Mouse (Mus musculus) ES-E14 (cell line): ENCODE measurements around the gene Psmd12. TPM values are rescaled to one million over a fixed set of nuclear protein-coding genes. Genes with fewer than 3 reads are reported as not detected.

Experiments used
- DNase-seq: peaks from one replicate; pipeline ENCODE4 v3.0.0-alpha.2; 2013; ENCODE audit warnings: low read depth, low spot score
- H3K27ac ChIP-seq: 2 replicates; pipeline ENCODE4 v1.5.1; 2012; ENCODE audit warnings: low read depth, mild to moderate bottlenecking, low read length, moderate library complexity, mixed read lengths; ENCODE audit not compliant: poor library complexity, insufficient read depth, severe bottlenecking
- H3K36me3 ChIP-seq: 2 replicates; pipeline ENCODE4 v1.6.1; 2012; ENCODE audit warnings: mild to moderate bottlenecking, low read length, moderate library complexity, mixed read lengths; ENCODE audit not compliant: control insufficient read depth, poor library complexity, insufficient read depth, severe bottlenecking
- H3K4me1 ChIP-seq, 2 experiments: fragments of 150-350 bp in 1 of 2; sonication (generic) in 1 of 2; 2 replicates each; pipeline ENCODE4 v1.6.1; 2012; ENCODE audit warnings: low read length in 2 of 2, mild to moderate bottlenecking in 1 of 2, mixed read lengths in 1 of 2; ENCODE audit not compliant: control insufficient read depth in 2 of 2, insufficient read depth in 2 of 2, poor library complexity in 1 of 2
- H3K4me3 ChIP-seq, 2 experiments: fragments of 150-350 bp in 1 of 2; sonication (generic) in 1 of 2; 2 replicates each; pipeline ENCODE4 v1.5.1; 2012; ENCODE audit warnings: low read length in 2 of 2, low read depth in 1 of 2, mild to moderate bottlenecking in 1 of 2, mixed read lengths in 1 of 2; ENCODE audit not compliant: insufficient read depth in 1 of 2, poor library complexity in 1 of 2, severe bottlenecking in 1 of 2
- H3K9ac ChIP-seq: 2 replicates; pipeline ENCODE4 v1.6.1; 2012; ENCODE audit warnings: low read depth, mild to moderate bottlenecking, low read length, mixed read lengths; ENCODE audit not compliant: poor library complexity, insufficient read depth, severe bottlenecking
- H3K9me3 ChIP-seq: fragments of 150-350 bp; sonication (generic); 2 replicates; pipeline ENCODE4 v1.6.1; 2012; ENCODE audit warnings: low read depth, mild to moderate bottlenecking, low read length; ENCODE audit not compliant: control insufficient read depth, insufficient read depth
- CHD2 ChIP-seq: IDR thresholded peaks from 2 replicates; pipeline ENCODE4 v1.6.1; 2014; ENCODE audit warnings: mild to moderate bottlenecking, low read depth, low read length, inconsistent platforms
- HCFC1 ChIP-seq: IDR thresholded peaks from 2 replicates; pipeline ENCODE4 v1.6.1; 2012; ENCODE audit warnings: low read length, inconsistent platforms, borderline replicate concordance; ENCODE audit not compliant: insufficient read depth
- MAFK ChIP-seq: IDR thresholded peaks from 2 replicates; pipeline ENCODE4 v1.6.1; 2014; ENCODE audit warnings: mild to moderate bottlenecking, low read depth, low read length, inconsistent platforms; ENCODE audit not compliant: insufficient read depth
- ZC3H11A ChIP-seq: IDR thresholded peaks from 2 replicates; pipeline ENCODE4 v1.6.1; 2012; ENCODE audit warnings: low read depth, mild to moderate bottlenecking, inconsistent platforms, low read length, borderline replicate concordance
- ZNF384 ChIP-seq: IDR thresholded peaks from 2 replicates; pipeline ENCODE4 v1.6.1; 2012; ENCODE audit warnings: low read depth, low read length, inconsistent platforms
- in situ Hi-C, 2 experiments: fragments of 600-800 bp; cut with MboI; formaldehyde crosslinking; loops; one replicate each; pipeline ENCODE4 v1.15.1; 2025; ENCODE audit warnings: low sequenced_read_pairs in 2 of 2, inconsistent platforms in 1 of 2; ENCODE audit not compliant: unreplicated experiment in 2 of 2
- total RNA-seq: library from RNA; depleted of rRNA; stranded (reverse); fragments of 300-350 nt; gene quantifications from 2 replicates; pipeline ENCODE4 v1.2.3, GENCODE M21; 2012

Psmd12 gene
- total RNA-seq, 1 experiment: 140 TPM

GRCm38 (mm10) chr11:107446650-107447049 is 32.6 kb upstream of the Psmd12 start:
- in situ Hi-C loops: no loop called here
- Histone ChIP-seq H3K4me1 (peaks cover 24 to 37% of the 10 kb centered on the region in 2 experiments), H3K9ac (no peak overlapping the region), H3K4me3 (no peak overlapping the region), H3K36me3 (no peaks in the 10 kb centered on the region), H3K9me3 (no peaks in the 10 kb centered on the region), H3K27ac (peak overlapping the region; percentile 77)
- TF ChIP-seq MAFK: no peak
- no peak for DNase-seq

- H3K27ac ChIP-seq: peak overlapping the region; percentile 77; the same call in 1 of the 2 replicates
- no peak overlapping the region for H3K9ac ChIP-seq
- H3K4me3 ChIP-seq: peak overlapping the region; percentile 34; a peak in 3 of 4 replicates
- no peak for DNase-seq
- TF ChIP-seq ZNF384: no peak
- in situ Hi-C loops: no loop called here
- peaks cover 22 to 35% of the 10 kb centered on the region in 2 experiments for H3K4me1 ChIP-seq
- no peaks in the 10 kb centered on the region for H3K9me3 ChIP-seq
- no peaks in the 10 kb centered on the region for H3K36me3 ChIP-seq
Measured at GRCm38 (mm10) chr11:107447349-107447748, 31.9 kb upstream of the Psmd12 start.

GRCm38 (mm10) chr11:107447915-107448314 is 31.4 kb upstream of the Psmd12 start:
- H3K4me3 ChIP-seq: peak overlapping the region in 1 of 2 experiments; percentile 27; a peak in 1 of 4 replicates
- no peaks in the 10 kb centered on the region for H3K9me3 ChIP-seq
- no peak for DNase-seq
- peak overlapping the region; percentile 92 for H3K27ac ChIP-seq
- H3K4me1 ChIP-seq: peaks cover 20 to 32% of the 10 kb centered on the region in 2 experiments
- H3K36me3 ChIP-seq: no peaks in the 10 kb centered on the region
- peak overlapping the region; percentile 70 for H3K9ac ChIP-seq
- in situ Hi-C loops: no loop called here
- TF ChIP-seq ZC3H11A (no peak), ZNF384 (no peak), CHD2 (no peak), HCFC1 (no peak), MAFK (no peak)

GRCm38 (mm10) chr11:107449169-107449910 is 29.9 kb upstream of the Psmd12 start:
- peak; percentile 74 for DNase-seq
- H3K4me1 ChIP-seq: peaks cover 20 to 32% of the 10 kb centered on the region in 2 experiments
- H3K4me3 ChIP-seq: peak overlapping the region; percentile 20 to 22
- H3K36me3 ChIP-seq: no peaks in the 10 kb centered on the region
- H3K9me3 ChIP-seq: no peaks in the 10 kb centered on the region
- in situ Hi-C loops: no loop called here
- no peak overlapping the region; the same call in 1 of the 2 replicates for H3K9ac ChIP-seq
- peak overlapping the region; percentile 92 for H3K27ac ChIP-seq
- TF ChIP-seq HCFC1 (no peak), ZNF384 (no peak), CHD2 (no peak), MAFK (peak; percentile 65; the same call in 1 of the 2 replicates), ZC3H11A (no peak)

- H3K9ac ChIP-seq: no peak overlapping the region
- H3K27ac ChIP-seq: peak overlapping the region; percentile 92; the same call in 1 of the 2 replicates
- H3K36me3 ChIP-seq: no peaks in the 10 kb centered on the region
- peaks cover 22 to 33% of the 10 kb centered on the region in 2 experiments for H3K4me1 ChIP-seq
- H3K9me3 ChIP-seq: no peaks in the 10 kb centered on the region
- H3K4me3 ChIP-seq: no peak overlapping the region
- in situ Hi-C loops: loop anchor here in 1 of 2 experiments (25.0 kb wide), 1 partner anchor 163 kb away; no protein-coding TSS in a partner anchor
- TF ChIP-seq ZNF384 (no peak), CHD2 (no peak), HCFC1 (no peak), ZC3H11A (no peak), MAFK (no peak)
- no peak for DNase-seq
Measured at GRCm38 (mm10) chr11:107450097-107450496, 29.2 kb upstream of the Psmd12 start.
